Mouse (Mus musculus) urinary bladder, postnatal 25 days (tissue): ENCODE results near the gene Yjefn3.
"Not testable (repeated sequence)": the region's sequence is repeated elsewhere in the genome, so short reads cannot be mapped to it uniquely, and the experiment has no call there.

Experiments
- DNase-seq: peaks from one replicate; pipeline ENCODE4 v3.0.0; 2022; ENCODE audit warnings: low spot score

Yjefn3 gene

GRCm38 (mm10) chr8:69902163-69903062 is at the start of gene Yjefn3, which contains the start of the genes Tssk6 and Ndufa13:
Yjefn3 (minus strand) TSS chr8:69902712.
Tssk6 (plus strand) TSS chr8:69902184.
Ndufa13 (minus strand) TSS chr8:69902558.
- DNase-seq, result peak; percentile 39

GRCm38 (mm10) chr8:69950300-69950699 is 47.8 kb upstream of the Yjefn3 start:
- DNase-seq, result no peak

GRCm38 (mm10) chr8:69942495-69942894 is 40.0 kb upstream of the Yjefn3 start:
- not testable (repeated sequence) for DNase-seq

DNA sequence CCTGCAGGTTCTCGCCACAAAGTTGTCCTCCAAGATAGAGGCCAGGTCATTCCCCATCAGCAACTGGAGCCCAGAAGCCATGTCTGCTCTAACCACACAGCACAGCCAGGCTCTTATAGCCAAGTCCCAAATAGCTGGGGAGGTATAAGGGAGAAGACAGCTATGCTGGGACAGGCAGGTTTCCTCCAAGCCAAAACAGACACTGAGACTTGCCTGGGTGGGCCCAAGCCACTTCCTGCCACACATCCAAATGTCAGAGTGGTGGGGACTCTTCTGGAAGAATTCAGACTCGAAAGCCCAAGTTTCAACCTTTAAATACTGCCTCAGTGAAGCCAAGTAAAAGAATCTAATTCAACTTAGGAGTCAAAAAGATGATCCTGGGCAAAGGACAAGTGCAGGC is 37.9 kb upstream of the Yjefn3 start:
- no peak for DNase-seq

DNA sequence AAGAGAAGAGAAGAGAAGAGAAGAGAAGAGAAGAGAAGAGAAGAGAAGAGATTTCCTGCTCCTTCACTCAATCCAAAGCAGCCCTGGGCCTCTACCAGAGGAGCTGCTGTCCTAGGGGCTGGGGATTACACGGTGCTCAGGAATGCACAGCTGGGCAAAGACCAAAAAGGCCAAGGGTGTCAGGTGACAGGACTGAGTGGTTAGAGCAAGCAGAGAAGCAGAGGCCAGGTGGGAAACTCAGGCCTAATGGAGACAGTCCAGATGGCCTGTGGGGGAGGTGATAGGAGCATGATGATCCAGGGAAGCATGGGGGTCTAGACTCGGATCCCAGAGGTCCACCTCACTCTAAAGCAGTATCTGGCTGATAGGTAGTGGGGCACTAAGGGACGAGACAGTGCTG is 37.1 kb upstream of the Yjefn3 start:
- DNase-seq, result no peak

DNA sequence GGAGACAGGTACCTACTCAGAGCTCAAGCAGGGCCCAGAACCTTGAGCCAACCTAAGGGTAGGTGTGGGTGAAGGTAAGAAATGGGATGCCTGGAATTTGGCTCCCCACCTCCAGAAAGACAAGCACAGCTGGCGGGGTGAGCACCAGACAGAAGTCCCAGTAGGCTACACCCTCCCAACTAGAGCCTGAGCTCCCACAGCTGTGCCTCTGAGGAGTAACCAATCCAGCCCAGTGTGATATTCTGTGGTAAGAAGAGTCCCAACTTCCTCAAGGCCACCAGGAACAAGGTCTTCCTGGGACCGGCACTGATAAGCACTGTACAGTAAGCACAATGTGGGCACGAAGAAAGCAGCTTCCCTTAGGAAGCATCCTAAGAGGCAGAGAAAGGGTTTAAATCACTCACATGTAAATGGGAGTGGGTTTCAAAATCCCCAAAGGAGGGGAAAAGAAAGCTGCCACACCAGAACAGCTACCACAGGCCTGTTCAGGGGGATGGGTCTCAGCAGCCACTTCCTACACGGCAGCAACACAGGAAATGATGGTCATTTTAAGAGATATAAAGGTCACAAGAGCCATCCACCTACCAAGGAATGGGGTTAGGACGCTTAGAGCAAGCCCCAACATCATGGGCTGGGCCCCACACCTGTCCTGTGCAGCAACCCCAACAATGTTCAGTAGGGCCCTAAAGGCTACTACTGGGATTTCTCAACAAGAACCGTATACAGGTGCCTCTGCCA is 35.9 kb upstream of the Yjefn3 start:
- DNase-seq, result no peak

- no peak for DNase-seq
Observed at GRCm38 (mm10) chr8:69937466-69937865, 35.0 kb upstream of the Yjefn3 start.

DNA sequence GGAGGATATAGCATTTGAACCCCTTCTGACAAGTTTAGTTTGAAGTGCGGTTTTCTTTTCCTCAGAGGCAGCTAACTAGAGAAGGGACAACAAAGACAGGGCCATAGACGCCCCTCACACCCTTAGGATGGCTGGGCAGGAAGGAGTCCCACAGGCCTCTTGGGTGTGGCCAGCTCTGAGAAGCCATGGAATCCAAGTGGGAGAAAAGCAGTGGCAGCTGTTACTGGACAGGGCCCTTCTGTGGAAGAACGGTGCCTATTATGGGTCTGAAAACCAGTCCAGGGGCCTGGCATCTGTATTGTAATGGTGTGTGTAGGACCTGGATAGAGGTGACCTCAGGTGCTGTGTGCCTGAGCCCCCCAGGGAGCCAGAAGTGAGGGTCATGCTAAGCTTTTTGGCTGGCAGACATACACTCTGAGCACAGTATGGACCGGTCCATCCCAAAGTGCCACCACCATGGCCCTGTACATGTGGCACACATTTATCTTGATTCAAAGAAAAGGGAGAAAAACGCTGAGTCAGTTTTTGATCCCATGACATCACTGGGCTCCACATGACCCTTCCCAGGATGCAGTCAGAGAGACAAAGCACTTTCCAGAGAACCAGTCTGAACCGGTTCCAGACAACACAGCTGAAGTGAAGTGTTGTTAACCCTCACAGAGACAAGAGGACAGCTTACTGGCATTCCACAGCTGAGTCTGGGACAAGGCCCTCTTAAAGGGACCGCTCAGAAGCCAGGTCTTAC is 33.7 kb upstream of the Yjefn3 start:
- no peak for DNase-seq

- no peak for DNase-seq
Observed at GRCm38 (mm10) chr8:69935431-69935830, 32.9 kb upstream of the Yjefn3 start.

DNA sequence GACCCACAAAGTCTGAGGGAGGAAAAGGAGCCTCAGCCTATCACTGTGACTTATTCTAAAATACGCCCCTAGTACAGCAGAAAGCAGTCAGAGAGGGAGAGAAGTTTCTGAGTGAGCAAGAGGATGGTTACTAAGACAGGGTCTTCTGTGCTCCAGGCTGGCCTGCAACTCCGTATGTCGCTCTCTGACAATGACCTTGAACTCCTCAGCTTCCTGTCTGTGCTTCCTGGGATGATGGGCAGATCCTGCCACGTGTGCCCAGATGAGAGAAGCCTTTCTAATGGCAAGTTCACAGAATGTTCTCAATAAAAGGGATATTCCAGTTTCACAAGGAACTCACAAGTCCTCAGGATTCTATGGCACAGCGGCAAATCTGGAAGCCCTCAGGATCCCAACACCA is 32.1 kb upstream of the Yjefn3 start:
- DNase-seq, result no peak

GRCm38 (mm10) chr8:69933811-69934210 is 31.3 kb upstream of the Yjefn3 start:
- no peak for DNase-seq

DNA sequence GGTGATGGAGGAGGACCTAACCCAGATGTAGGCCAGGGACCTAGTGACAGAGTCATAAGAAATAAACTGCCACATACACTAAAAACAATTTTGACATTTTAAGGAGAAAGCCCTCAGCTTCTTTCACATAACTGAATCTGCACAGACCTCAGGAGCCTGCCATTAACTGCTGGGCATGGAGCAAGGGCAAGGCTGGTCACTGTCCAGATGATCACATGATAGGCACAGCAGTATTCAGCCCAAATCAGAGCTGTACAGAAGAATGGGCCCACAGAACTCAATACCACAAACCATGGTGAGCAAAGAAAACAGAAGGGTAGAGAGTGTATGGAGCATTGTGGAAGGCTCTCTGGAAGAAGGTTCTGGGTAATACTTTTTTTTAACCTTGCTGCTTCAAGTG is 24.4 kb upstream of the Yjefn3 start:
- no peak for DNase-seq

DNA sequence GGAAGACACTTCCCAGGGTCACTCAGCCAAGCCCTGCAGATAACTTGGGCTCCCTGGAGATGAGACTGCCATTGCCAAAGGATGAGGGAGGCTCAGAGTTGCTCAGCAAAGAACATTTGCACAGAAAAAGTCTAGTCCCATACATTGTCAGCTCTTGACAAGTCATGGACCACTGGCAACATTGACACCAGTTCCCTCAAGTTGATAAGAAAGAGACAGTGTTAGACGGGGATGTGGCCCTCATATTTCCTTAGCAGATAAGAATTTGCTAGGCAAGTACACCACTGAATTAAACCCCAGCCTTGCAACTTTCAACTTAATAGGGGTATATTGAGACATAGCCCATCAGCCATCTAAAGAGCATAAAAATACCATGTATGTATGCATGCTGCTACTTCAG is 21.5 kb upstream of the Yjefn3 start:
- DNase-seq, result no peak

DNA sequence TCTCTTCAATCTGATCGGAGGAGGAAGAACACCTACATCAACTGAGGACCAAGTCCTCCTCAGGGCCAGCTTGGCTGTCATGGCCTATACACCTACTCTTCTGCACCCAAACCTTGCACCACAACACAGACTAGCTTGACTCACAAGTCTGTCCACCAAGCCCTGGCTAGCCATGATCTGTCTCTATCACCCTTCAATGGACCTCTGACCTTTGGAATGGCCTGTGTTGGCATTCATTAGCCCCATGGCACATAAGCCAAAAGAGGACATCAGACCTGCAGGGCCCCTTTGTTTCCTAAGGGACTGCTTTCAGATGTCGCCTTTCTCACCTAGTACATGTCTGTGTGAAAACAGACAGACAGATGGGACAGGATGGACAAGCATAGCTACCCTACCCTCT is 18.6 kb upstream of the Yjefn3 start:
- no peak for DNase-seq

GRCm38 (mm10) chr8:69919876-69920662 is 17.6 kb upstream of the Yjefn3 start:
- DNase-seq, result peak; percentile 46

DNA sequence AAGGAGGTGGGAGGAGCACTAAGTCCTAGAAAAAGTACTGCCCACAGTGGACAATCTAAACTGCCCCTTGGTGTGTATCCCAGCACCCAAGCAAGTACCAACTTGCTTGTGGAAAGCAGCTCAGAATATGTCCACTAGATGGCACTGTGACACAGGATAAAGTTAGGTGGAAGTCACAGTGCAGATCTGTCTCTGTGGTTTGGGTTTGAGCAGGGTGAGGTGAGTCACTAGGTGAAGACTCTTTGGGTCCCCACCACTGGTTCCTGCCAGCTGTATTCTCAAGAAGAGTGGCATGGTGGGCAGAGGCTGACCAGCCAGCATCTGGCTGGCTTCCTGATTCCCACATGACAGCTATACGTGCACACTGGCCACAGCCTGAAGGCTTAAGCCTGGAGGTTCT is 16.5 kb upstream of the Yjefn3 start:
- DNase-seq, result peak; percentile 61

- no peak for DNase-seq
Observed at GRCm38 (mm10) chr8:69918506-69918905, 16.0 kb upstream of the Yjefn3 start.

DNA sequence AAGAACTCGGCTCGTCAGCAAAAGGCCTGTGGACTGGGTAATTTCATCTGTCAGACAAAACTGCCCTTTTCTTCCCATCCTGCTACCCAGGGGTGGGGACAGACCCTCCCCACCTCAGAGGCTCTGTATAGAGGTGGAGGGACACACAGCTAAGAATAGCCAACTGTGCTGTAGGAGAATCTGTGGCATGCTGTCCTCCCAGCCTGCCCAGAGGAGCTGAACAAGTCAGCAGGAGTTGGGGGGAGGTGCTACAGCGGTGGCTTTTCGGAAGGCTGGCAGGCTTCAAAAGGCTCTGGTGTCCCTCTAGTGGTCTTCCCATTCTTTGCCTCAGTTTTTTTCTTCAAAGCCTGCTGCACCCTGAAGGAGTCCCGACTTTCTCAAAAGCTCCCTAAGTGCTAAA is 13.2 kb upstream of the Yjefn3 start:
- no peak for DNase-seq

GRCm38 (mm10) chr8:69914526-69914925 is 12.0 kb upstream of the Yjefn3 start:
- no peak for DNase-seq

- DNase-seq, result no peak
Observed at GRCm38 (mm10) chr8:69912478-69913074, 10.1 kb upstream of the Yjefn3 start.

DNA sequence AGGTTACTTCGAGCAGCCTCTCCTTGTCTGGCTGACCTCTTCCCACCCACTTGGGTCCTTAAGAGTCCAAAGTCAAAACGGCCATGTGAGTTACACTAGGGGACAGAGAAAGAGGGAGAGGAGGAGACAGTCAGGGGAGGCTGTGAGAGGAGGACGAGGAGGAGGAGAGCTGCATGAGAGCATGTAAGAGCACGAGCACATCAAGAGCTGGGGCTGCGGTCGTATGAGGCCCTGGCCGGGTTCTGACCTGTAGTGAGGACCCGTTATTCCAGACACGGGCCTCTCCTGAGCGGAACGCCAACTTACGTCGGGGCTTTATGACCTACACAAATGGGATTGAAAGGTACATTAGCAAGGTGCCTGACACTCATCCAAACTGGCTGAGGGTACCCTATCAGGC is 9.4 kb upstream of the Yjefn3 start:
- no peak for DNase-seq
